Mouse (Mus musculus) kidney, embryonic 14.5 days (tissue): ENCODE measurements around the gene Sec62. TPM values are rescaled to one million over a fixed set of nuclear protein-coding genes. Genes with fewer than 3 reads are reported as not detected.
A peak's percentile ranks its signal among the peaks of the same experiment; 100 is the strongest.

Experiments used
- ATAC-seq: fragments of 200-750 bp; cut with Nextera tagmentation; 2 replicates; pipeline ENCODE4 v1.8.0; 2017; ENCODE audit warnings: moderate number of reproducible peaks, mild to moderate bottlenecking, moderate TSS enrichment, moderate library complexity; ENCODE audit not compliant: low FRiP score, low TSS enrichment
- H3K27ac ChIP-seq: fragments of 300-500 bp; sonication (generic); 2 replicates; pipeline ENCODE4 v1.5.1; 2014; ENCODE audit warnings: low read depth, mild to moderate bottlenecking, low read length, moderate library complexity, mixed read lengths
- H3K27me3 ChIP-seq: fragments of 300-500 bp; sonication (generic); 2 replicates; pipeline ENCODE4 v1.6.1; 2014; ENCODE audit warnings: mild to moderate bottlenecking, low read length; ENCODE audit not compliant: control insufficient read depth, insufficient read depth
- H3K36me3 ChIP-seq: fragments of 300-500 bp; sonication (generic); 2 replicates; pipeline ENCODE4 v1.6.1; 2014; ENCODE audit warnings: low read length, mixed read lengths; ENCODE audit not compliant: control insufficient read depth, insufficient read depth
- H3K4me1 ChIP-seq: fragments of 300-500 bp; sonication (generic); 2 replicates; pipeline ENCODE4 v1.6.1; 2014; ENCODE audit warnings: low read length, mixed read lengths; ENCODE audit not compliant: control insufficient read depth, insufficient read depth
- H3K4me2 ChIP-seq: fragments of 300-500 bp; sonication (generic); replicated peaks from 2 replicates; pipeline ENCODE4 v1.6.1; 2014; ENCODE audit warnings: low read depth, mild to moderate bottlenecking, low read length
- H3K4me3 ChIP-seq: fragments of 300-500 bp; sonication (generic); 2 replicates; pipeline ENCODE4 v1.5.1; 2014; ENCODE audit warnings: mild to moderate bottlenecking, low read length
- H3K9ac ChIP-seq: fragments of 300-500 bp; sonication (generic); 2 replicates; pipeline ENCODE4 v1.6.1; 2014; ENCODE audit warnings: low read depth, mild to moderate bottlenecking, low read length, moderate library complexity
- H3K9me3 ChIP-seq: fragments of 300-500 bp; sonication (generic); 2 replicates; pipeline ENCODE4 v1.6.1; 2016; ENCODE audit warnings: low read length; ENCODE audit not compliant: control insufficient read depth
- WGBS: fragments of 180-500 bp; shearing (Covaris S2); extraction: QIAGEN DNeasy Blood & Tissue Kit; methylation state at CpG from one replicate; pipeline ENCODE4 v1.1.7; 2014; 5-methylcytosine and 5-hydroxymethylcytosine counted together
- polyA plus RNA-seq: library from polyadenylated mRNA; unstranded; fragments of >200 nt; fragmentation: Nextera tagmentation; extraction: Ambion mirVana; gene quantifications from 2 replicates; pipeline ENCODE4 v1.2.1, GENCODE M21; 2014

Gene Sec62
- polyA plus RNA-seq, 1 experiment from 2014 or later: 98.0 TPM

DNA sequence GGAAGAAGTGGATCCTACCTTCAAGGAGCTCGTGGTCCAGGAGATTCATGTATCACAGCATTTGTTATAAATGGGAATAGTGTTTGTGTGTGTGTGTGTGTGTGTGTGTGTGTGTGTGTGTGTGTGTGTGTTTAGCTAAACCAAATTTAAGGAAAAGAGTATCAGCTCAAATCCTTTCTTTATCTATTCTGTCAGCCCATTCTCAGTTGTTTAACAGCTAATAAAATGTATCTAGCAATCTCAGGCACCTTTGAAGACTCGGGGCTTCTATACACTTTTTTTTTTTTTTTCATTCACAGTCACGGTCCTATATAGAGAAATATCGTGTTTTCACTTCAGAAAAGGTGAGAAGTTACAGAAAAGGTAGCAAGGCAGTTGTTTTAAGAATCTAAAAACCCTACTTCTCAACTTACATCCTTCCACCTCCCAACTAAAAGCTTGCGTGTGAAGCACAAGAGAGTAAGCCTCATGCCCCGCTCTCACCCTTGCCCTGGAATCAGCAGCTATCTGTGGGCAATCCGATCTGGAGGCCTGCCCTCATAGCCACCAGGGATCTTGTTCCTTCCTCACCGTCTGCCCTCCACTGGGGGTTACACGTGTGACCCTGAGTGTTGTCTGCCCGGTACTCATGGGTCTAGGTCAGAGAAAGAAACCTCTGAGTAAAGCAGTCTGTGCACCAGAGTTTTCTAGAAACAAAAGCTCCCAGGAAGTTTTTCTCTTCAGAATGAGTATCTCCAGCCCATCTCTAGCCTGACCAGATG is 22.7 kb upstream of the Sec62 start:
- H3K27me3 ChIP-seq: no peaks in the 10 kb centered on the region
- 56% methylated on average over 10 of the region's 10 CpGs for WGBS
- no peak overlapping the region for H3K4me2 ChIP-seq
- no peak for ATAC-seq
- H3K36me3 ChIP-seq: no peaks in the 10 kb centered on the region
- no peak overlapping the region for H3K9ac ChIP-seq
- no peaks in the 10 kb centered on the region for H3K4me1 ChIP-seq
- H3K4me3 ChIP-seq: no peak overlapping the region
- H3K9me3 ChIP-seq: no peaks in the 10 kb centered on the region
- no peak overlapping the region for H3K27ac ChIP-seq

DNA sequence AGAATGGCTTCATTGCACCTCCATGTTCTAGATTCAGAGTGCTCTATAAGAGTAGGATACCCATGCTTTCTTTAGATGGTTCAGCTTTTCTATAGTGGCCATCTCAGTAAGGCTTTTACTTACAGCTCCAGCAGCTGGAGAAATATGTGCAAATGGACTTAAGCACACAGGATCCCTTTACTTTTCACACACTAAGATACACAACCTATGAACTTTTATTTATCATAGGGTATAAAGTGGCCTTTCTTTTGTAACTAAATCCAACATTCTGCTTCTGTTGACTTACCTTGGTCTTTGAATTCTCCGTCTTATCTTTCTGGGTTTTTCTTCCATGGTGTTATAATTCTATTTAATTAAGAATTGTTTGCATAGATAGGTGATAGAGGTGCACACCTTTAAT is 21.1 kb upstream of the Sec62 start:
- ATAC-seq: no peak
- no peaks in the 10 kb centered on the region for H3K9me3 ChIP-seq
- 98% methylated on average over 1 of the region's 1 CpGs for WGBS
- H3K4me1 ChIP-seq: no peaks in the 10 kb centered on the region
- no peak overlapping the region for H3K27ac ChIP-seq
- H3K27me3 ChIP-seq: no peaks in the 10 kb centered on the region
- no peak overlapping the region for H3K9ac ChIP-seq
- no peaks in the 10 kb centered on the region for H3K36me3 ChIP-seq
- no peak overlapping the region for H3K4me2 ChIP-seq
- H3K4me3 ChIP-seq: no peak overlapping the region

DNA sequence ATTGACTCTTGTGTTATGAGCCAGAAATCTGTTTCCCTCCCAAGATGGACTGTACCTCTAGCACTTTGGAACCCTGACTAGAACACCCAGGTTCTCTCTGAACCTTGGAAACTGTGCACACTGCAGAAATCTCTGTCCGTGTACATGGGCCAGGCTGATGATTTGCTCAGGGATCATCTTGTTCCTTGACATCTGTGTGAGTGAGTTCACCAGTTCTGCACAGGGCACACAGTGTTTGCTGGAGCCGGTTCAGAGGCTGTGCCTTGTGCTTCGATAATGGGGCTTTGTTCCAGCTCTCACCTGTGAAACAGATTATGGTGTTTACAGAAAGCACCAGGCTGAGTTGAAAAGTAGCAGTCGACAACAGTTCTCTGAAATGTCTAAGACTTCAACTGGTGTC is 20.0 kb upstream of the Sec62 start:
- Histone ChIP-seq H3K4me3 (no peak overlapping the region), H3K27ac (no peak overlapping the region), H3K36me3 (no peaks in the 10 kb centered on the region), H3K27me3 (no peaks in the 10 kb centered on the region), H3K9me3 (no peaks in the 10 kb centered on the region), H3K4me1 (no peaks in the 10 kb centered on the region), H3K9ac (no peak overlapping the region), H3K4me2 (no peak overlapping the region)
- WGBS: 70% methylated on average over 4 of the region's 4 CpGs
- ATAC-seq: no peak

DNA sequence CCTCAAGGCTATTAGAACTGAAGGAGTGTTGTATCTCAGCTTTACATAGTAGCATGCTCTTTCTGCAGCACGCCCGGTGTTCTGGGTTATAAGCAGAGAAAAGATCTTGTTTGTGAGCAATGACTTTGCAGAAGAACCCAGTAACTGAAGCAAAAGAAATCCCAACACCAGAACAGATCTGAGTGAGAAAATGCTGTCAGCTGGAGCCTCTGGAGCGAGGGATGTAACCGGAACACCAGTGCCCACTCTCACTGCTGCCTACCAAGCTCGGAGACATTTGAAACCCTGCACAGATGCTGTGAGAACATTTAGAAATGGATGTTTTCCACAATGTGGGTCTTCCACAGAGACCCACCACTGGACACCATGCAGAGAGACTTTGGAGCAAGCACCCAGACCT is 18.0 kb upstream of the Sec62 start:
- Histone ChIP-seq H3K36me3 (no peaks in the 10 kb centered on the region), H3K4me1 (no peaks in the 10 kb centered on the region), H3K4me2 (no peak overlapping the region), H3K27me3 (no peaks in the 10 kb centered on the region), H3K9ac (no peak overlapping the region), H3K9me3 (no peaks in the 10 kb centered on the region), H3K27ac (no peak overlapping the region), H3K4me3 (no peak overlapping the region)
- ATAC-seq: no peak
- WGBS: 81% methylated on average over 5 of the region's 5 CpGs

DNA sequence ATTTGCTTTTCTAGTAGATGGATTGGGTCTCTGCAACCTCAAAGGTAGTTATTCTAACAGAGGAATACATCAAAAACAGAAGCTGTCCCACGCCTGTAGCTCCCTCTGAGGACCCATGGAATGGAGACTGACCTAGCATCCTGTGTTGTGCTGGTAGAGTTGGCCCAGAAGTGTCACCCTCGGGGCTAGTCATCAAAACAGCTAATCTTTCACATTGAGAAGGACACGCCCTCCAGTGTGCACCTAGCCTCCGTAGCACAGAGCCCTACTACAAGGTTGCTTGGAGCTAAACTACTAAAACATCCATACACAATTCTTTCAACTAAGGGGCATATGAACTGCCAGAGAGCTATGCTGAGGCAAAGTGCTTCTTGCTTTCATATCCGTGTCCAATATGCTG is 14.7 kb upstream of the Sec62 start:
- ATAC-seq: no peak
- Histone ChIP-seq H3K27ac (no peak overlapping the region), H3K4me1 (no peaks in the 10 kb centered on the region), H3K4me2 (no peak overlapping the region), H3K27me3 (no peaks in the 10 kb centered on the region), H3K36me3 (no peaks in the 10 kb centered on the region), H3K9me3 (no peaks in the 10 kb centered on the region), H3K4me3 (no peak overlapping the region), H3K9ac (no peak overlapping the region)
- WGBS: 80% methylated on average over 5 of the region's 5 CpGs

DNA sequence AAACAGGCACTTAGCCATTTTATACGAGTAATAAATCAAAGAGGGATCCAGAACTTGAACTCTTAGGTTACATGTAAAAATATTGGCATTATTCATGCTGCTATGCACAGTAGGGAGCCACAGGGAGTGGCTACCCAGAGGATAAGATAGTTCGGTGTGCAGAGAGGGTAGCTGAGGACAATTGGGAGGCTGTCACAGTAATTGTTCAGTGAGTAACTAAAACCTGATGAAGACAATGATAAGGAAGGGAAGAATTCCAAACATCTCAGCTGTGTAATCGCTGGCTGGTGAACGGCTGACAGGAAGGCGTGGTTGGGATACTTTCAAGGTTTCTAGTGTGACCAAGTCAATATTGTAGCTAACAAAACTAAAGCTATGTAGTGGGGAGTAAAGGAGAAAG is 4.1 kb upstream of the Sec62 start:
- ATAC-seq: no peak
- no peak overlapping the region for H3K9ac ChIP-seq
- 39% methylated on average over 5 of the region's 5 CpGs for WGBS

DNA sequence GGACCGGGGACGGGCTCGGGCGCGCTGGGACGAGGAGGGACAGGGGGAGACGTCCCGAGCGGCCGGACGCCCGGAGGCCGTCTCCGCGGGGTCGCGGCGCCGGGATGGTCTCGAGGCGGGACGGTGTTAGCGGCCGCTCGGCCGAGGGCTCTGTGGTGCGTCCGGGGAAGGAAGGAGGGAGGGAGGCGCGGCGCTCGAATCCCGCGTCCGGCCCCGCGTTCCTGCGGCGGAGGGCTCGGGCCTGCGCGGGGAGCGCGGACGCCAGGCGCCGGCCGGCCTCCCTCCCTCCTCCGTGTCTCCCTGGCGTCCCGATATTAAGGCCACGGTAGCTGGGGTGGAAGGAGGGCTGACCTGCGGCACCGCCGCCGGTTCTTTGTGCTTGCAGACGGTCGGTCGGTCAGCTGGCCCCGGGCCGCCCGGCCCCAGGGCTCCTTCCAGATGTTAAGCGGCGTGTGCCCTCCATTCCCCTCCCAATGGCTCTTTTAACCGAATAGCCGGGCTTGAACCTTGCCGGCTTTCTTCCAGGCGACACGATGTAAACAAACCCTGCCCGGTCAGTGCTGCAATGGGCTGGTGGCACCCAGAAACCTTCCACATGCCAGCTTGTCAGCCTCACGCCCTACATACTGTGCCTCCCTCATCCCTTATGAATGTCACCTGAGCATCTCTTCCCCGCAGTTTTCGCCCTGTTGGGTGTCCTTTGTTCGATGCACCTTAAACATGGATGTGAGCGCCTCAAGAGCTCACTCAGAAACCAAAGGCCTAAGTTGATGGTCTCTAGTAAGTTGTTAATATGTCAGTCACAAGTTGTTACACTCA is 937 bp downstream of the Sec62 start:
- Histone ChIP-seq H3K4me1 (no peaks in the 10 kb centered on the region), H3K27ac (peak overlapping the region; percentile 89), H3K4me2 (peak overlapping the region; percentile 71), H3K4me3 (peak overlapping the region; percentile 99), H3K9ac (peak overlapping the region; percentile 98), H3K36me3 (no peaks in the 10 kb centered on the region), H3K9me3 (no peaks in the 10 kb centered on the region), H3K27me3 (no peaks in the 10 kb centered on the region)
- WGBS: under 1% methylated on average over 64 of the region's 75 CpGs
- ATAC-seq: peak; percentile 91

More for the DNA sequence above, 4.1 kb upstream of the Sec62 start:
- H3K4me1 ChIP-seq: no peaks in the 10 kb centered on the region
- no peaks in the 10 kb centered on the region for H3K36me3 ChIP-seq
- H3K27ac ChIP-seq: no peak overlapping the region
- H3K4me2 ChIP-seq: no peak overlapping the region
- H3K4me3 ChIP-seq: no peak overlapping the region
- no peaks in the 10 kb centered on the region for H3K27me3 ChIP-seq
- no peaks in the 10 kb centered on the region for H3K9me3 ChIP-seq

DNA sequence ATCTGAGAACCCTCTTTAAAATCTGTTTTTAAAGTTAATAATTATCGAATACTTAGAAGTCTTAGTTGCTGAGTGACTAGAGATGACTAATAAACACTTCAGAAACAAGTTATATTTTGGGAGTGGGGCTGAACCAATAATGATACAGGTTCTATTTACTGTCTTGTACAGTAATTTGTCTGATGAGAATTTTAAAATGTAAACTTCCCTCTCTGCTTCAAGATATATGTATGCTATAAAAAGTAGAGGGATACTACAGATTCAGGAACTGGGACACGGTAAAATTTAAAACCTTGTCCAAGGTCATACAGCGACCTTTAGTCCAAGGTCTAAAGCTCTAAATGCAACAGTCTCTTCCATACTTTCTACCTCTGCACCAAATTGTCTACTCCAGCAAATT is 9.5 kb downstream of the Sec62 start:
- no peak for ATAC-seq
- WGBS: 84% methylated on average over 3 of the region's 3 CpGs

DNA sequence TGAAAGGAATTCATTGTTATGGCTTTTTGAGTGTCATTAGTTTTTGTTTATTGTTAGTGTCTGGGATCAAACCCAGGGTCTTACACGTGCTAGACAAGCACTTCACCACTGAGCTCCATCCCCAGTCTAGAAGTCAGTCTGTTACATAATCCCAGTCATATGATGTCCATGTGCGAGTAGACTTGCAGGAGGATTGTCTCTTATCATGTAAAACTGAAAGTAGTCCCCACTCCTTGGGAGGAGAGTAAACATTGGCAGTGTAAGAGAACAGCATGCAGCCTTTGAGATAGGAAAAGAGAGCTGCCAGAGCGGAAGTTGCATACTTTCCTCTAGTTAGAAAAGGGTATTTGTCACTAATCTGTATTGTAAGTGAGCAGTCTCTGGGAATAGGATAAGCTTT is 20.2 kb downstream of the Sec62 start:
- H3K4me3 ChIP-seq: no peak overlapping the region
- no peak overlapping the region for H3K9ac ChIP-seq
- H3K4me1 ChIP-seq: no peaks in the 10 kb centered on the region
- H3K36me3 ChIP-seq: peaks cover 46% of the 10 kb centered on the region
- no peak for ATAC-seq
- WGBS: 86% methylated on average over 3 of the region's 3 CpGs
- H3K27ac ChIP-seq: no peak overlapping the region
- H3K9me3 ChIP-seq: no peaks in the 10 kb centered on the region
- H3K4me2 ChIP-seq: no peak overlapping the region
- H3K27me3 ChIP-seq: no peaks in the 10 kb centered on the region

More for the DNA sequence above, 9.5 kb downstream of the Sec62 start:
- H3K4me3 ChIP-seq: no peak overlapping the region
- H3K9me3 ChIP-seq: no peaks in the 10 kb centered on the region
- H3K27ac ChIP-seq: no peak overlapping the region
- H3K36me3 ChIP-seq: peaks cover 40% of the 10 kb centered on the region
- no peak overlapping the region for H3K9ac ChIP-seq
- H3K4me2 ChIP-seq: no peak overlapping the region
- no peaks in the 10 kb centered on the region for H3K4me1 ChIP-seq
- no peaks in the 10 kb centered on the region for H3K27me3 ChIP-seq
